Mouse (Mus musculus): Measurements from ENCODE around the gene Igfbp1. TPM values are rescaled to one million over a fixed set of nuclear protein-coding genes. Genes with fewer than 3 reads are reported as not detected.

The Igfbp1 gene
- not detected in 2 replicates for total RNA-seq (2017)

- no peak for ATAC-seq (ENCODE audit: extremely low read depth, insufficient number of reproducible peaks, low FRiP score, poor library complexity, severe bottlenecking)
Observed at GRCm38 (mm10) chr11:7197491-7197941, at the start of gene Igfbp1. Gene Igfbp1, plus strand, starts transcription at chr11:7197782.

DNA sequence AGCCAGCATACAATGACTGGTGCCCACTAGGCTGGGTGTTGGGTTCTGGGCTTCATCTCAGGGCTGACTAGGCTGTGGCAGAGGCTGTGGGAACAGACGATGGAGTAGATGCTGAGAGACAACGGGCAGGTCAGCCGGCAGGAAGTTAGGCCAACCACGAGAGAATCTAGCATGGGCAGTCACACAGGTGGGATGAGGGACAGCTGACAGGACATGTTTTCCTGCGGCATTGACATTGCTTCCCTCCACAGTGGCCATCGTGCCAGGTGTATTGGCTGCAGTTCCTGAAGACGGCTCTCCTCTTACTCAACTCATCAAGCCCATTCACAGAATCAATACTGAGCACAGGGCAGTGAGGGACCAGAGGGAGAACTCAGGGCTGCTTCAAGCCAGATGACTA, 49.6 kb upstream of the Igfbp1 start:
- no peak for ATAC-seq (ENCODE audit: extremely low read depth, insufficient number of reproducible peaks, low FRiP score, poor library complexity, severe bottlenecking)

GRCm38 (mm10) chr11:7149471-7149870, 48.1 kb upstream of the Igfbp1 start:
- no peak for ATAC-seq (ENCODE audit: extremely low read depth, insufficient number of reproducible peaks, low FRiP score, poor library complexity, severe bottlenecking)

GRCm38 (mm10) chr11:7150511-7150910, 47.1 kb upstream of the Igfbp1 start:
- no peak for ATAC-seq (ENCODE audit: extremely low read depth, insufficient number of reproducible peaks, low FRiP score, poor library complexity, severe bottlenecking)

DNA sequence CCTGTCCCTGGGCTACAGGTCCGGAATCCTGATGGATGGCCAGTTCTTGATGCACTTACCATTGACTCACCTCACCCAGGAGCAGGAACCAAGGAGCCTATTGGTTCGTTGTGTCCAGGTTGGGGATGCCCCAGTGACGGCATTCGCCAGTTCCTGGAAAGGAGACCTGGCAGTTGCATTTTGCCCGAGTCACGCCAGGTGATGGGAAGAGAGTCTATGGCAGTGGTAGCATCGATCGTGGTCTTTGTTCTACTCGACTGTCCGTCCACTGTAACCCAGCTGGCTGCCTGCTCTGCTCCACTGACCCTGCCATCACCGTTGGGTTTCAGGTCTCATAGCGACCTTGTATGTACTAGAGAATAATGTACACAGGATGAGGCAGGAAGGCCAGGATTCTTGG, 45.2 kb upstream of the Igfbp1 start:
- no peak for ATAC-seq (ENCODE audit: extremely low read depth, insufficient number of reproducible peaks, low FRiP score, poor library complexity, severe bottlenecking)

GRCm38 (mm10) chr11:7153081-7153480, 44.5 kb upstream of the Igfbp1 start:
- no peak for ATAC-seq (ENCODE audit: extremely low read depth, insufficient number of reproducible peaks, low FRiP score, poor library complexity, severe bottlenecking)

GRCm38 (mm10) chr11:7156427-7156826, 41.2 kb upstream of the Igfbp1 start:
- ATAC-seq (ENCODE audit: extremely low read depth, insufficient number of reproducible peaks, low FRiP score, poor library complexity, severe bottlenecking) = no peak

GRCm38 (mm10) chr11:7158196-7158595, 39.4 kb upstream of the Igfbp1 start:
- ATAC-seq (ENCODE audit: extremely low read depth, insufficient number of reproducible peaks, low FRiP score, poor library complexity, severe bottlenecking) = no peak

GRCm38 (mm10) chr11:7160146-7160545, 37.4 kb upstream of the Igfbp1 start:
- ATAC-seq (ENCODE audit: extremely low read depth, insufficient number of reproducible peaks, low FRiP score, poor library complexity, severe bottlenecking) = no peak

GRCm38 (mm10) chr11:7160637-7161101, 36.9 kb upstream of the Igfbp1 start:
- ATAC-seq (ENCODE audit: extremely low read depth, insufficient number of reproducible peaks, low FRiP score, poor library complexity, severe bottlenecking) = no peak

DNA sequence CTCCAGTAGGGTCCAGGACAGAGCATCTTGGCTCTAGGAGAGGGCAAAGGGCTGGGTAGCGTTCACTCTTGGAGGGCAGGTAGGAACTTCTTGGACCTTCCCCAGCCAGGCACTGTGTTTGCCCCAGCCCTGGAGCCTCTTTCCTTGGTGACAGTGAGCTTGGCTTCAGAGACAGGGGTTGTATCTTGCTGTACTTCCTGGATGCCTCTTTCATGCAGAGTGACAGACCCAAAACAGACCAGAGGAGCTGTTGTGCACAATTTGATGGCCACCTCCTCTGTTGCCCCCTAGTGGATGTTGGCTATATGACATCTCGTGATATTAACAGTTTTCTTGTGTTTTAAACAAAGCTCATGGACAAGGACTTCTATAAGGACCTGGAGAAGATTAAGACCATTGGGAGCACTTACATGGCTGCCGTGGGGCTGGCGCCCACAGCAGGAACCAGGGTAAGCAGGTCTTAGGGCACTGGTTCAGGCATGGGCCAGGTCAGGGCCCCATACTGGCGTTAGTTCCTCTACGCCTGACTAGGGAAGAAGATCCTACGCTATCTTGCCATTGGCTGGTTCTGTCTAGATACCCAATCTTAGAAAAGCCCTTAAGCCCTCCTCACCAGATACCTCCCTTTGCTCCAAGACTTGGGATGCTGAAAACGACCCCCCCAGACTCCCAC, 35.9 kb upstream of the Igfbp1 start:
- no peak for ATAC-seq (ENCODE audit: extremely low read depth, insufficient number of reproducible peaks, low FRiP score, poor library complexity, severe bottlenecking)

DNA sequence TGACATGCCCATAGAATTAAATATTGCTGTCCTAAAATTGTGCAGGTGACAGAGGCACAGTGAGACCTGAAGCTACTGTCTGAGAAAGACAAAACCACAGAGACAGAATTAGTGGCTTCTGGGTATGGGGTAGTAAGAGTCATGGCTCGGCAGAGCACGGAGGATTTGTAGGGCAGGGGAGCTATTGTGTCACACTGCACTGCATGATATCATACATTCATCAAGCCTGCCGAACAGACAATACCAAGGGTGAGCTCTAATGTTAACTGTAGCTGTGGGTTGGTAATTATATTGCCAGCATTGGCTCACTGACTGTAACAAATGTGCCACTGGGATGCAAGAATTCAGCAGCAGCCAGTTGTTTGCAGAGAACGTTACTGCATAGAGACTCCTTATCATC, 33.2 kb upstream of the Igfbp1 start:
- no peak for ATAC-seq (ENCODE audit: extremely low read depth, insufficient number of reproducible peaks, low FRiP score, poor library complexity, severe bottlenecking)

GRCm38 (mm10) chr11:7169645-7170044, 27.9 kb upstream of the Igfbp1 start:
- ATAC-seq (ENCODE audit: extremely low read depth, insufficient number of reproducible peaks, low FRiP score, poor library complexity, severe bottlenecking) = no peak

DNA sequence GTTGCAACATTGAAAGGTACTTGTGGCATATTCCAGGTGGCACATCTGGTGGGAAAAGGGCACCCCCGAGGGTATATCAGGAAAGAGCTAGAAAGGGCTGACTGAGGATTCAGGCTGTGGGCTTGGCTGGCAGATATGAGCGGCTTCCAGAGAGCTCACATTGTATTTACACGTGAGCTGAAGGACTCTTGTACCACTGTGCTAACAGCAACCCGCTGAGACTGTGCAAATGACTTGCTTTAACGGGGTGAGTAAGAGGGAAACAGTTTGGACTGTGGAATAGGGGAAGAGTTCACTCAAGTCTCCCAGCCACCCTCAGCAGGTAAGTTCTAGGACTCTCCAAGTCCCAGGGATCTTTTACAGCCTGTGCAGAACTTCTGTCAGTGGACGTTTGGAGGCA, 23.9 kb upstream of the Igfbp1 start:
- ATAC-seq (ENCODE audit: extremely low read depth, insufficient number of reproducible peaks, low FRiP score, poor library complexity, severe bottlenecking) = no peak

- ATAC-seq (ENCODE audit: extremely low read depth, insufficient number of reproducible peaks, low FRiP score, poor library complexity, severe bottlenecking) = no peak
Observed at GRCm38 (mm10) chr11:7178724-7179123, 18.9 kb upstream of the Igfbp1 start.

- no peak for ATAC-seq (ENCODE audit: extremely low read depth, insufficient number of reproducible peaks, low FRiP score, poor library complexity, severe bottlenecking)
Observed at GRCm38 (mm10) chr11:7179276-7179675, 18.3 kb upstream of the Igfbp1 start.

GRCm38 (mm10) chr11:7182409-7183042, 15.1 kb upstream of the Igfbp1 start:
- ATAC-seq (ENCODE audit: extremely low read depth, insufficient number of reproducible peaks, low FRiP score, poor library complexity, severe bottlenecking) = no peak

DNA sequence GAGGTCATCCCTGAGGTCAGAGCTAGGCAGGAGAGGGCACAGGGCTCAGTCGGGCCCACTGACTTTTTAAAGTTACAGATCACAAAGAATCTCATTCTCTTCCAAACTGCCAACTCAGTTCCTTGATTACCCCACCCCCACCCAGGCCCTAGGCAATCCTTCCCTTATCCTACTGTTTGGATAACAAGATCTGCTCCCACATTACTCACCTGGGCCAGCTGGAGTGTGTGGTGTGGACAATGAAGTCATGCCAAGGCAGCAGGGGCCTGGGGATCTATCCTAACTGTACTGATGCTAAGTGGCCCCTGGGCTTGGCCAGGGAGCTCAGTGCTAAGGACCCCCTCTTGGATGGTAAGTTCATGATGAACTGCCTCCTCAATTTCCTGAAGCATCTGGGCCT, 13.2 kb upstream of the Igfbp1 start:
- ATAC-seq (ENCODE audit: extremely low read depth, insufficient number of reproducible peaks, low FRiP score, poor library complexity, severe bottlenecking) = no peak

DNA sequence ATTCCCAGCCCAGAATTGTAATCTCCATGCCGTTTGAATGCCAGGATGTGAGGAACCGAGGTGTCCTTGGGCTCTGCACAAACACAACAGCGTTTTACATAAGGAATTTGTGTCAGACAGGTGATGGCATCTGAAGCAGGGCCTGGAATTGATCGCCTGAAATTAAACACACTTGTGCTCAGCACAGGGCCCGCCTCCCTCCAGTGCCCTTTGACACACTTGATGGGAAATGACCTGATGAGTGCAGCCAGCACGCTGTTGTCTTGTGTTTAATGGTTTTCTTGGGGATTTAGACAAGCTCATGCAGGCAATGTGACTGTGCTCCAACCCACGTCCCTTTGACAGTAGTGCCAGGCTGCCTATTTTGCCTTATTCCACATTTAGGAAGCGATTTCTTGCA, 10.1 kb upstream of the Igfbp1 start:
- ATAC-seq (ENCODE audit: extremely low read depth, insufficient number of reproducible peaks, low FRiP score, poor library complexity, severe bottlenecking) = no peak

DNA sequence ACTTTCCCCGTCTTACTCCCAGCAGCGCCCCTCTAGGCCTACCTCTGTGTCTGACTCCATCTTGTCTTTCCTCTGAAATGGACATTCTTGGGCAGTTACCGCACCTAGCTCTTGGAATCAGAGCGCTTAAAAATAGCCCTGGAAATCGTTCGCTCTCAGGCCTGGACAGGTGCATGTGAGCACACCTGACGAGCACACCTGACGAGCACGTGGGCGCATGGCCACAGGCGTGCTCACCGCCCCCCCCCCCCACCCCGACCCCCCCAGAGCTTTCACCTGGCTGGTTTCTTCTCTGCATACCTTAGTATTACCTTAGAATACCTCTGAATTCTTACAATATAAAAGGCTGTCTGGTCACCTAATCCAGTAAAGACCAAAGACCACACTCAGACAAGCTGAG, 9.1 kb upstream of the Igfbp1 start, which contains the start of gene Gm11985:
Gene Gm11985 (minus strand): TSS at position 101 of the 400 bp plus-strand sequence.
- ATAC-seq (ENCODE audit: extremely low read depth, insufficient number of reproducible peaks, low FRiP score, poor library complexity, severe bottlenecking) = no peak
